Mouse (Mus musculus): ENCODE results near the gene Elf3. TPM values are rescaled to one million over a fixed set of nuclear protein-coding genes. Genes with fewer than 3 reads are reported as not detected.
"Not testable (repeated sequence)": the region's sequence is repeated elsewhere in the genome, so short reads cannot be mapped to it uniquely, and the experiment has no call there.

The Elf3 gene
- total RNA-seq, 2 experiments from 2014 or later = not detected

DNA sequence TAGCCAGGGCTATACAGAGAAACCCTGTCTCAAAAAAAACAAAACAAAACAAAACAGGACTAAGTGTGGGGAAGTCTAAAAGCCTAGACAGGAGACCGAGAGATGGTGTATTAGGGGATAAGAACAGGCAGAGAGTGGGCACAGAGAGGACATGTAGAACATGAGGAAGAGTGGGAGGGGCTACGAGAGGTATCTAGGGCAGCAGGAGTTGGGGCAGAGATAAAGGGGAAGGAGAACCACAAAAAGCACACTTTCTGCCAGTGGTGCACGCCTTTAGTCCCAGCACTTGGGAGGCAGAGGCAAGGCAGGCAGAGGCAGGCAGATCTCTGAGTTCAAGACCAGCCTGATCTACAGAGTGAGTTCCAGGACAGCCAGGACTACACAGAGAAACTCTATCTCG, 18.2 kb downstream of the Elf3 start:
- ATAC-seq (ENCODE audit: poor library complexity, severe bottlenecking) = not testable (repeated sequence)

DNA sequence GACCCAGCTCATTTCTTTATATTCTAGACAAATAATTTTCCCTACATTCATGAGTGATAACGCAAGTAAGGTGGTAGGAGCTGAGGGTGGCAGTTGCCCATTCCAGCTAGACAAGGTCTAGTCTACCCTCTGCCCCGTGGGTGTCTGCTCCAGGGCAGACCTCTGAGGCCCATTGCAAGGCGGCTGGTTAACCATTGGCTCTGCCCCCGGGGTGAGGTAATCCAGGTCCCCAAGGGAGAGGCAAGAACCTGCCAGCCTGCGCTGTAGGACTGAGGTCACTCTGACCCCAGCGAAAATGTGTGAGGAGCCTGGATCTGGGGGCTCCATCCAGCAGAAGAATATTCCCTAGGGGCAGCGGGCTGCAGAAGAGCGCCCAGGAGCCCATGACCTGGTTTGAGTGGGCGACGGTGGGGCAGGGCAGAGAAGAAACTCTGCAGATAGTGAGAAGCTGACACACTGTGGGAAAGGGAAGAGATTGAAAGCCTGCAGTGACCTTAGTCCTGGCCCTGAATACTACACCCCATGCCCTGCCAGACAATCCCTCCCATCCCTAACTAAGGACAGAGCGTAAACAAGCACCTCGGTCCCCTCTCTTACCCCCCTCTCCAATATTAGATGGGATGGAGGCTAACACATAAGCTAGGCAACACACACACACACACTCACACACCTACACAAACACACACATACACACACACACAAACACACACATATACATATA, 21.1 kb downstream of the Elf3 start:
- no peak for ATAC-seq (ENCODE audit: poor library complexity, severe bottlenecking)

DNA sequence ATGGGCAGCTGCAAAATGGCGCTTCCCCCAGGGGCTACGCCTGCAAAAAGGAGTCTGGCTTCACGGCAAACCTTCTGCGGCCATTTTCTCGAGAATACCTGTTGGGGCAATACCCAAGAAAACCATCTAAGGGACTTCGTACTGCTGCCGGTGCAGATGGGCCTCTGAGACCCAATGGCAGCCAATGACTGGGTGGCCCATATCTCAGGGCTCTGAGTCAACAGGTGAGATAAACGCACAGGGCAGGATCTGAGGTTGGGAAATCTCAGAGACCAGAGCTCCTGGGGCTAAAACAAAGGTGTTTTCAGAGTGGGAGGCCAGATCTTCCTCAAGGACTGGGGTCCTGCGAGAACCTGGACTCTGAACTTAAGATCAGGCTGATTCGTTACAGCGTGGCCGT, 23.6 kb downstream of the Elf3 start:
- ATAC-seq (ENCODE audit: poor library complexity, severe bottlenecking) = no peak

DNA sequence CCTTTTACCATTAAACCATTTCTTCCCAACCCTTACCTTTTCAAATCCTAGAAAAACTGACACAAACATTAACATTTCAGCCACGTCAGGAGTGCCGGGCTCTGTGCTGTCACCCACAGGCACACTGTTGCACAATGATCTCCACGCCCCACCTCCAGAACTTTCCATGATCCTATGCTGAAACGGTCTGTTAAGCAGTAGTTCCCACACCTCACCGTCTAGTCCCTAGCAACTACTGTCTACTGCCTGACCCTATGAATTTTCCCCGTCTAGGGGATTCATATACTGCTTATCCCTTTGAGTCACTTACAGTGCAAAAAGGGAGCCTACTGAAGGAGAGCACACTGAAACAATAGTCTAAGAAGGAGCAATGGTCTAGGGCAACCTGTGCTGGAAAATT, 24.4 kb downstream of the Elf3 start:
- no peak for ATAC-seq (ENCODE audit: poor library complexity, severe bottlenecking)

DNA sequence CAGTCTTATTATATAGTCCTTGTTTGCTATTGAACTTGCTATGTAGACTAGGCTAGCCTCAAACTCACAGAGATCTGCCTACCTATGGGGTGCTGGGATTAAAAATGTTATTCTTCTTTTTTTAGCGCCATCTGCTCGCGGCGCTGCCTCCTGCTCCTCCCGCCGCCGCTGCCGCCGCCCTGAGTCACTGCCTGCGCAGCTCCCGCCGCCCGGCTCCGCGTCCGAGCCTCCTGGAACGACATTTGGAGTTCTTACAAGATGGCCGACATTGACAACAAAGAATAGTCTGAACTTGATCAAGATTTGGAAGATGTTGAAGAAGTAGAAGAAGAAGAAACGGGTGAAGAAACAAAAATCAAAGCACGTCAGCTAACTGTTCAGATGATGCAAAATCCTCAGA, 26.5 kb downstream of the Elf3 start:
- peak; percentile 56; the same call in 1 of the 2 replicates for ATAC-seq (ENCODE audit: poor library complexity, severe bottlenecking)

DNA sequence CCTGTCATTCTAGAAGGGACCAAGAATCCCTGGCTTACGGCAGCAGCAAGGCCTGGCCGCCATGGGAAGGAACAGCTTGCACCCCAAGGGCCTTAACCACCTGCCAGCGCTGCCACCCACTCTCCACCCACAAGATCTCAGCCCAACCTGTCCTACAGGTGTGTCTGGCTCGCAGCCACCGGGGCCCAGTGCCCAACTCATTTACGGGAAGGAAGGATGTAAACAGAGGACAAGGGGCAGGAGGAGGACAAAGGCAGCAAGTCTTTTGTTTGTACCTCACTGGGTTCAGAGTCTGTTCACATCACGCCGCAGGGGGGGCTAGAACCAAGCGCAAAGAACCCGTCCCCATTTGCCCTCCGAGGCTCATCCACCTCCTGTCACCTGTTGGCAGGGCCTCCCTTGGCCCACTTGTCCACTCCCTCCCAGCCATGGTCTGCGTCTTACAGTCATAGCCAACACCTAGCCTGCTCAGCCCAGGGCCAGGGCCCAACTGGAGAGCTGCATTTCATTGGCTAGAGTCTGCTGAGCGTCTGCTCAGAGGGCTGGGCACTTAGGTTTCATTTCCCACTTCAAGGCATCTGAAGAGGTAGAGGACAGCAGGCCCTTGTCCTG, 30.9 kb downstream of the Elf3 start:
- ATAC-seq (ENCODE audit: poor library complexity, severe bottlenecking) = no peak

DNA sequence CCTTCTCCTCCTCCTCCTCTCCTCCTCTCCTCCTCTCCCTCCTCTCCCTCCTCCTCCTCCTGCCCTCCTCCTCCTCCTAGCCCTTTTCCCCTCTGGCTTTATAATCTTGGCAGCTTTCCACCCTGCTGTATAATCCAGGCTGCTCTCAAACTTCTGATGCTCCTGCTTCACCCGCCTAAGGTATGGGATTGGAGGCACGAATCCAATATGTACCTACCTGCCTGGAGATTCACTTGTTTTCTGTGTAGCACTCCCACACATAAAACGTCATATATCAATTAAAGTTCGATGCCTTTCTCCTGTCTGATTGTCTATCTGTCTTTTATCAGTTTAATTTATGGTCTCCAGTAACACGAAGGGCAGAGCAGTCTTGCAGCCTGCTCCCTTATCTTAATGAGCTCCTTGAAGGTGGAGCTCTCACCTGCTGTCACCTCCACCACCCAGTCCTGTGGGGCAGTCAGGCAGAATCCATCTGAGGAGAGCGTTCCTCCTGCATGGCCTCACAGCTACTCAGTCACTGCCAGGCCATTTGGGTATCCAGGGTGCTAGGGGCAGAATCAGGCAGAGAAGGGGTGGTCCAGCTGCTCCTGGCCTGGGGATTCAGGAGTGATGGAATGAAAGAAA, 33.3 kb downstream of the Elf3 start:
- no peak for ATAC-seq (ENCODE audit: poor library complexity, severe bottlenecking)

DNA sequence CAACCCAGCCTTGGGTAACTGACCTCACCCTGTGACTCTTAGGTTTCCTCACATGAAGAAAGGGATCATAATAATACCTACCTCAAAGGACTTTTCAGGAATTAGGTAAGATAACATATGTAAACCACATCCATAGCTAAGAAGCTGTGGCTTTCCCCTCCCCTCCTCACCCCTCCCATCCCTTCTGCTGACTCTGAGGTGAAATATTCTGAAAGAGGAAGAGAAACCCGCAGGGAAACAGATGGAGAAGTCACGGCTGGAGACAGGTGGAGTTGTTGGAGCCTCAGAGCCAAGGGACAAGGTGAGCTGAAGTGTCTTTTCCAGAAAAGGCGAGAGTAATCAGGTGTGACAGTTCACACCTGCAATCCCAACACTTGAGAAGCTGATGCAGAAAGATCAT, 34.2 kb downstream of the Elf3 start:
- no peak for ATAC-seq (ENCODE audit: poor library complexity, severe bottlenecking)

DNA sequence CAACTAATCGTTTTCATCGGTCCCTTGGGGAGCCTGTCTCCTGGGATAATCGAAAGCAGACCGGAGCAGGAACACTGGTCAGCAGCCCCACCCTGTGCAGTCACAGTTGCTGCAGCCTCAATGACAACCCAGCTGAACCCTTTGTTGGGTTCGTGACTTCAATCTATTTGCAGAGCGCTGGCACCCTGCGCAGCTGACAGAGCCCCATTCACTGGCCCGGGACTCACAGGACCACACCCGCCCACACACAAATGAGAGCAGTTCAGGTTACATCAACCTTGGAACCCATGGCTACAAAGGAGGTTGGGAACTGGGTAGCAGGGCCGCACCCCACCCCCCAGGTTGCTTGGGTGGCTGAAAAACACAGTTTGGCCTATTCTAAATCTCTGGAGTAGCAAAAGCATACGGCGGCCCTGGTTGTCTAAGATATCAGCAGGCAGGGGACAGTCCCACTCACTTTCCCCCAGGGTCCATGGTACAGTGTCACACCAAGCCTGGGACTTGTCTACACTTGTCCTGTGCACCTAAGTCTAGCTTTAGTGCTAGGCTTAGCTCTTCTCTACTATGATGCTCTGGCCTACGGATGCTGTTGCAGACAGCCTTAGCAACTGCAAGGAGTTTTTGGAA, 40.6 kb downstream of the Elf3 start:
- no peak for ATAC-seq (ENCODE audit: poor library complexity, severe bottlenecking)

DNA sequence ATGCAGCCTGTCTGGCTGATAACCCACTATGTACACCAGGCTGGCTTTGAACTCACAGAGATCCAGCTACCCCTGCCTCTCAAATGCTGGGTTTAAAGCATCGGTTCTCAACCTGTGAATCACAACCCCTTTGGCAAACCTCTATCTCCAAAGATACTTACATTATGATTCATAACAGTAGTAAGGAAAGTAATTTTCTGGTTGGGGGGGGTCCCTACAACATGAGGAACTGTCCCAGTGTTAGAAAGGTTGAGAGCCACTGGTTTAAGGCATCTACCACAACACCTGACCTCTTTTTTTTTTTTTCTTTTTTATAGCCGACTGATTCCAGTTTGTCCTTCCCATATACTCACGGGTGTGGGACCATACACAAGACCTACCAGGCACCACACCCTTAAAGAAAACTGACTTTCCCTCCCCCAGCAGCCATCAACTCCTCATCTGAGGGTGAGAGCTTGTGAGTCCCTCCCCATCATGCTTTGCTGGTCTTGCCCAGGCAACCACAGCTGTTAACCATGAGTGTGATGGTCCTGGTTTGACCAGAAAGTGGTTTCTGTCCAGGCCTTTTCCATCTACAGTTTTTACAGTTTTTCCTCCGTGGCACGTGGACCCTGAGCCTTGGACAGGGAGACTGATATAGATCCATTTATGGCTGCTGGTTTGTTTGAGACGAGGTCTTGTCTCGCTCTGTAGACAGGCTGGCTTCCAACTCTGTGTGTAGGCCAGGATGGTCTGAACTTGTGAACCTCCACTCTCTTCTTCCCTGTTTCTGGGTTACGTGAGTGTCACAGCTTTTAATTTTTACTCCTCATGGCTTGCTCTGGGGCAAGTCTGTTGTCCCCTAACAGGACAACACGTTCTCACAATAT, 44.4 kb downstream of the Elf3 start:
- no peak for ATAC-seq (ENCODE audit: poor library complexity, severe bottlenecking)

DNA sequence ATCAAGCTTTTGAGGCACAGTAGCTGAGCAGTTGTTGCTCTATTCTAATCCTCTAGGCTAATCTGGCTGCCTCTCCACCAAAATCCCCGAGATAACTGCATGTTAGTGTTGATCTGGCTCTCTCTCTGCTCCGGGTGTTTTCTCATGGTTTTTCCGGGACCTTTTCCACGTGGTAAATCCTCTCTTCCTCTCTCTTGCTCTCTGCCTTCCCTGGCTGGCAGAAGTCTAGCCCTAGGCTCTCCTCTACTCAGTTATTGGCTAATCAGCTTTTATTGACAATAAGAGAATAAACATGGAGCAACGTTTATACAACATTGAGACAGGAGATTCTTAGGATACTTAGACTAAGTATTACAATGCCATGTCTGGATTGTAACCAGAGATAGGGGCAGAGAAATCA, 47.9 kb downstream of the Elf3 start:
- ATAC-seq (ENCODE audit: poor library complexity, severe bottlenecking) = no peak

DNA sequence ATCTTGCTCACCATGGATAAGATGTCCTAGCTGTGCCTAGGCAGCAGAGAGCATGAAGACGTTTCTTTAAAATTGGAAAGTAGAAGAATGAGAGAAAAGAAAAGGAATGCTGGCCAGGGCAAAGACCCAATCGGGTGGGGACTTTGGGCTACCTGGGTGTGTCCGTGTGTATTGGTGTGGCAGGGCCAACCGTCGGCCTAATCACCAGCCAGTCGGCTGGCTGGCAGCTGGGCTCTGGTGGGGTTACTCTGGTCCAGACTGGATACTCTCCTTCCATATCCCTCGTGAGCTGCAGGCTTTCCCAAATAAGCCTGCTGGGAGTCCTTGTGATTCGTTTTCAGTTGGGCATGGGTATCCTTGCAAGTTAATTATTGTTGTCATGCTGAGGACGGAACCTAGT, 49.7 kb downstream of the Elf3 start:
- ATAC-seq (ENCODE audit: poor library complexity, severe bottlenecking) = no peak

DNA sequence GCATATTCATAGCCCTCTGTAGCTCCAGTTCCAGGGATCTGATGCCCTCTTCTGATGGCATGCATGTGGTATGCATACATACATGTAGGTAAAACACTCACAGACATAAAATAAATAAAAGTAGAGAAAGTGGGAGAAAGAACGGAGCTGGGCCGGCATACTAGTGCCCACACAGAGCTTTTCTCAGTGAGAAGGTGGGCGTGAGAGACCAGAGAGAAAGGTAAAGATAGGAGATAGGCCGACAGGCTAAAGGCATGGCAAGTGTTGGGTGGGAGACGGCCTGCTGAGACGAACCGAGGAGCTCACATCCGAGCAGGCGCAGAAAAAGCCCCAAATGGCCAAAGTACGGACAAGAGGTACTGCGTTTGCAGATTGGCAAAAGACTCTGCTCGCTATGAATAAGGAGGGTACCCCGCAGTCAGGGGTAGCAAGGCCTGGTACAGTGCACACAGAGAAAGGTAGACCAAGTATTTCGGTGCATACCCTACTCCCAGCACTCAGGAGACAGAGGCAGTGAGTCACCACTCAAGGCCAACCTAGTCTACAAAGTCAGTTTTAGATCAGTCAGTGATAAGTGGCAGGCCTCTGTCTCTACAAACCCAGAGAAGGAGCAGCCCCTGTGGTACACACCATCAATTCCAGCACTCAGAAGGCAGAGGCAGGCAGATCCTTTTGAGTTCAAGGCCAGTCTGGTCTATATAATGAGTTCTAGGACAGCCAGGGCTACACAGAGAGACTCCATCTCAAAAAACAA, 51.6 kb downstream of the Elf3 start:
- no peak for ATAC-seq (ENCODE audit: poor library complexity, severe bottlenecking)

DNA sequence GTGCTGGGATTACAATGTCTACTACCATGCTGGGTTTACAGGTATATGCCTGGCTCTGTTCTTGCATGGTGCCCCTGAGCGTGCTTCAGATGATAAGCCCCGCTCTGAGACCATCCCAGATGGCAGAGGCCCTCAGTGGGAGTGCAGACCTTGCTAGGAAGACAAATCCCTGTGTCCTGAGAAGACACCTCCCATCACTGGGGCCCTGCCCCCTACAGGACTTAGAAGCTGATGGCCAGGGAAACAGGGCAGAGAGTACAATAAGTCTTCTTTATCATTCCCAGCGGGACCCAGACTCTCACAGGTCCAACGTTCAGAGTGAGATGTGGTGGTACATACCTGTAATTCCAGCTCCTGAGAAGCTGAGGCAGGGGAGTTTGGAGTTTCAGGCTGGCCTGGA, 53.1 kb downstream of the Elf3 start:
- no peak for ATAC-seq (ENCODE audit: poor library complexity, severe bottlenecking)

DNA sequence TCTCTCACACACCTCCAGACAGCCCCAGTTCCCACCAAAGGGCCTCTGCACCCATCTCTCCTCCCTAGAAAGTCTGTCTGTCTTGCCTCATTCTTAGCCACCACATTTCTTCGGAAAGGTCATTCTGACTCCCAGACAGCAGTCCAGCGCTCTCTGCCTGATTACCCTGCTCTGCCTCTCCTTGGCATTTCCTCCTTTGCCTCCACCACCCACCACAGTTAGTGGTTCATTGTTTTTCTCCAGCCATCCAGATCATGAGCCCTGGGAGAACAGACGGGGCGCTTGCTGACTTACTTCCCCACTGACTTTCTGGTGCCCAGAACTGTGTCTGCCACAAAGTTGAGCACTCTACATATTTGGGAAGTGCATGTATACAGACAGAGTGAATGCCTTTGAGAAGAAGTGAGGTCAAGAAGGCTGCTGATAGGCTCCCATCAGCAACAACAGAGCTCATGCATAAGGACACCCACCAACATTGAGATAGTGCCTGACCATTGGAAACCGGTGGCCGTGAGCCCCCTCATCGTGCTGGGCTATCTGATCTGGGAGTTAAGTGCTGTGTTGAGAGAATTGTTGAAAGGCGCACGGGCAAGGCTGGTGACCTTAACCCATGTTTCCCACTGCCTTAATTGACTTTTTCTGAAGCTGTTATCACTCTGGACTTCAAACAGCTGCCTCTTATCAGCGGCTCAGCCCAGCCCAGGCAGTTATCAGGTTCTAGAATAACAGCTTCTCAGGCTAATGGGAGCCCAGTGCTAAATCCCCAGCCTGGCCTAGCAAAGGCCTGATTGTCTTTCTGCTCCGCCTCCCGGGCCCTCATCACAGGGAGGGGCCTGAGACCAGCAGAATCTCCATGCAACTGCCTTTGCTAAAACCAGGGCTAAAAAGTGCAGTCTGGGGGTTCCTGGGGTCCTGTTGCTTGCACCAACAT, 53.9 kb downstream of the Elf3 start:
- ATAC-seq (ENCODE audit: poor library complexity, severe bottlenecking) = peak; percentile 40; the same call in 1 of the 2 replicates

Data from megakaryocyte, adult 5-6 weeks (primary cell).